Mouse (Mus musculus): ENCODE measurements around the gene Kpna6. TPM values are rescaled to one million over a fixed set of nuclear protein-coding genes. Genes with fewer than 3 reads are reported as not detected.

Kpna6 gene
- total RNA-seq, 2 experiments from 2014 or later: 73.5 to 75.9 TPM

GRCm38 (mm10) chr4:129620419-129621282 lies 51.9 kb downstream of the Kpna6 start:
- intact Hi-C loops (cut with DNase I): no loop called here

GRCm38 (mm10) chr4:129618786-129619691 lies 53.5 kb downstream of the Kpna6 start, which contains the start of gene Iqcc:
Gene Iqcc (minus strand): TSS chr4:129619099.
- DNase-seq: peak; percentile 97 to 98
- intact Hi-C loops (cut with DNase I): no loop called here

More at GRCm38 (mm10) chr4:129620419-129621282, 51.9 kb downstream of the Kpna6 start:
- no peak for DNase-seq

- DNase-seq: no peak
- intact Hi-C loops (cut with DNase I): no loop called here
Measured at GRCm38 (mm10) chr4:129618031-129618430, 54.5 kb downstream of the Kpna6 start.

GRCm38 (mm10) chr4:129617121-129617641 lies 55.4 kb downstream of the Kpna6 start:
- DNase-seq: no peak
- intact Hi-C loops (cut with DNase I): no loop called here

GRCm38 (mm10) chr4:129616631-129617030 lies 55.9 kb downstream of the Kpna6 start:
- no peak for DNase-seq
- intact Hi-C loops (cut with DNase I): no loop called here

GRCm38 (mm10) chr4:129615801-129616290 lies 56.7 kb downstream of the Kpna6 start:
- intact Hi-C loops (cut with DNase I): no loop called here
- DNase-seq: no peak

GRCm38 (mm10) chr4:129614093-129614492 lies 58.5 kb downstream of the Kpna6 start, which contains the start of gene Dcdc2b:
Gene Dcdc2b (minus strand): TSS chr4:129614257.
- intact Hi-C loops (cut with DNase I): no loop called here
- DNase-seq: peak; percentile 69 to 79

GRCm38 (mm10) chr4:129610472-129610871 lies 62.1 kb downstream of the Kpna6 start:
- intact Hi-C loops (cut with DNase I): no loop called here
- DNase-seq: no peak

- DNase-seq: no peak
- intact Hi-C loops (cut with DNase I): no loop called here
Measured at GRCm38 (mm10) chr4:129610026-129610425, 62.5 kb downstream of the Kpna6 start.

GRCm38 (mm10) chr4:129609139-129609631 lies 63.4 kb downstream of the Kpna6 start:
- intact Hi-C loops (cut with DNase I): loop anchor here (2.0 to 10.0 kb wide), 2 partner anchors 60 to 114 kb away; partner anchors contain the start of genes Fam229a and Tssk3
- DNase-seq: no peak

GRCm38 (mm10) chr4:129608426-129609025 lies 64.0 kb downstream of the Kpna6 start:
- peak; percentile 87 to 92 for DNase-seq
- intact Hi-C loops (cut with DNase I): loop anchor here (1.0 to 10.0 kb wide), 3 partner anchors 23 to 114 kb away; partner anchors contain the start of genes Fam229a and Tssk3

GRCm38 (mm10) chr4:129600233-129601158 lies 72.1 kb downstream of the Kpna6 start, which contains the start of the genes Eif3i and Tmem234:
Gene Eif3i (minus strand): TSS chr4:129600648.
Gene Tmem234 (plus strand): TSS chr4:129600668.
- intact Hi-C loops (cut with DNase I): loop anchor here (10.0 kb wide), 1 partner anchor 106 kb away; the partner anchor contains the start of genes Fam229a and Tssk3
- DNase-seq: peak; percentile 89 to 91

Small RNA genes lying within 50 kb of the gene (microRNA-seq; reads per million reads assigned to microRNA genes)
- gene Mir7016: 0.24 to 1.4 reads per million in 2 experiments

Other genes with a start within 250 kb of the Kpna6 start
- under 1 TPM; 0.29 to 0.52 TPM for gene Zbtb8b, start 231.9 kb downstream of the Kpna6 start, total RNA-seq (2021)
- gene Bsdc1, start 211.2 kb downstream of the Kpna6 start, total RNA-seq (2021): 10 to 100 TPM; 35.9 to 38.2 TPM
- not detected for gene Tssk3, start 181.7 kb downstream of the Kpna6 start, total RNA-seq (2021)
- gene Fam229a, start 181.6 kb downstream of the Kpna6 start, total RNA-seq (2021): not detected
- 10 to 100 TPM; 42.3 to 63.4 TPM for gene Marcksl1, start 159.2 kb downstream of the Kpna6 start, total RNA-seq (2021)
- 10 to 100 TPM; 35.1 to 38.1 TPM for gene Hdac1, start 130.1 kb downstream of the Kpna6 start, total RNA-seq (2021)
- gene Lck, start 99.1 kb downstream of the Kpna6 start, total RNA-seq (2021): 1 to 10 TPM; 2.1 to 3.9 TPM
- gene Fam167b, start 94.2 kb downstream of the Kpna6 start, total RNA-seq (2021): 1 to 10 TPM; 1.7 to 1.9 TPM
- gene Eif3i, start 72.1 kb downstream of the Kpna6 start, total RNA-seq (2021): 100 to 1,000 TPM; 143 to 144 TPM
- gene Tmem234, start 72.1 kb downstream of the Kpna6 start, total RNA-seq (2021): 10 to 100 TPM; 61.7 to 63.5 TPM
- gene Dcdc2b, start 58.5 kb downstream of the Kpna6 start, total RNA-seq (2021): under 1 TPM; 0.52 to 0.84 TPM
- 10 to 100 TPM; 13.1 to 18.2 TPM for gene Iqcc, start 53.7 kb downstream of the Kpna6 start, total RNA-seq (2021)
- gene Ccdc28b, start 48.8 kb downstream of the Kpna6 start, total RNA-seq (2021): 10 to 100 TPM; 35.0 to 41.0 TPM
- 10 to 100 TPM; 34.1 to 39.7 TPM for gene Txlna, start 31.7 kb downstream of the Kpna6 start, total RNA-seq (2021)
- gene Tmem39b, start 24.1 kb upstream of the Kpna6 start, total RNA-seq (2021): 1 to 10 TPM; 4.6 to 6.2 TPM
- 10 to 100 TPM; 67.8 to 76.8 TPM for gene Khdrbs1, start 69.5 kb upstream of the Kpna6 start, total RNA-seq (2021)
- gene Ptp4a2, start 138.5 kb upstream of the Kpna6 start, total RNA-seq (2021): 100 to 1,000 TPM; 243 to 271 TPM

Measured in heart, postnatal 10 days (tissue).